Comparison of ENCODE assay signal across 7 mouse cellular contexts in genomic region chr1:172525027-172525764, GRCm38 (mm10). TPM values are rescaled to one million over a fixed set of nuclear protein-coding genes. Genes with fewer than 3 reads are reported as not detected.
A peak's percentile ranks its signal among the peaks of the same experiment; 100 is the strongest.
DNase-seq lines count a peak whose midpoint lies in the region; ATAC-seq and TF ChIP-seq lines count a peak whose summit lies in the region.

No protein-coding gene starts in this region.

- no peaks in the 10 kb centered on the region; the same call in 1 of the 2 replicates for H3K27me3 ChIP-seq in embryonic facial prominence, embryonic 14.5 days (replicated peaks; ENCODE audit: control insufficient read depth, insufficient read depth, low read length)
- peaks cover 2% of the 10 kb centered on the region; the same call in 1 of the 2 replicates for H3K27me3 ChIP-seq in hindbrain, embryonic 16.5 days (replicated peaks; ENCODE audit: control insufficient read depth, insufficient read depth, low read length)
- H3K27me3 ChIP-seq in liver, postnatal 0 days (ENCODE audit: insufficient read depth, low read length), result peaks cover 5% of the 10 kb centered on the region; the same call in 1 of the 2 replicates
- no peaks in the 10 kb centered on the region for H3K27me3 ChIP-seq in stomach, embryonic 14.5 days (ENCODE audit: control insufficient read depth, insufficient read depth, low read length)

- no peak overlapping the region for H3K4me3 ChIP-seq in embryonic facial prominence, embryonic 14.5 days (ENCODE audit: low read depth, low read length)
- no peak overlapping the region for H3K4me3 ChIP-seq in hindbrain, embryonic 16.5 days (ENCODE audit: low read length)
- 0 out of 2 replicates have a peak overlapping the region, but pooled peaks have one; percentile 6 for H3K4me3 ChIP-seq in liver, postnatal 0 days (ENCODE audit: low read depth, low read length)
- H3K4me3 ChIP-seq in stomach, embryonic 14.5 days (ENCODE audit: low read depth, low read length), result no peak overlapping the region

- H3K9ac ChIP-seq in embryonic facial prominence, embryonic 14.5 days (ENCODE audit: low read depth, low read length), result no peak overlapping the region
- no peak overlapping the region; the same call in 1 of the 2 replicates for H3K9ac ChIP-seq in hindbrain, embryonic 16.5 days (ENCODE audit: low read depth, low read length)
- no peak overlapping the region for H3K9ac ChIP-seq in liver, postnatal 0 days (replicated peaks)
- no peak overlapping the region for H3K9ac ChIP-seq in stomach, embryonic 14.5 days (replicated peaks; ENCODE audit: low read depth, low read length)

- H3K4me2 ChIP-seq in embryonic facial prominence, embryonic 14.5 days (ENCODE audit: low read depth, low read length), result peak overlapping the region; percentile 37
- peak overlapping the region; percentile 24 for H3K4me2 ChIP-seq in hindbrain, embryonic 16.5 days (ENCODE audit: low read length)
- peak overlapping the region; percentile 60 for H3K4me2 ChIP-seq in liver, postnatal 0 days (ENCODE audit: low read depth, low read length)
- no peak overlapping the region for H3K4me2 ChIP-seq in stomach, embryonic 14.5 days (replicated peaks; ENCODE audit: low read depth, low read length)

- DNase-seq in urinary bladder, postnatal 14 days (ENCODE audit: low spot score), result peak; percentile 48
- DNase-seq in urinary bladder, adult 2 months (ENCODE audit: low spot score), result no peak
- peak; percentile 88 for DNase-seq in embryonic facial prominence, embryonic 14.5 days (ENCODE audit: low spot score)
- no peak for DNase-seq in liver, postnatal 0 days
- DNase-seq in left cerebral cortex, adult 9 months (ENCODE audit: low spot score in 2 of 2), result no peak

- peak; percentile 37; the same call in 1 of the 2 replicates for TF ChIP-seq CTCF in liver, postnatal 0 days (IDR thresholded peaks at IDR 0.05; ENCODE audit: low read depth)

- peaks cover 17% of the 10 kb centered on the region for H3K4me1 ChIP-seq in embryonic facial prominence, embryonic 14.5 days (ENCODE audit: control insufficient read depth, insufficient read depth, low read length)
- peaks cover 8% of the 10 kb centered on the region for H3K4me1 ChIP-seq in hindbrain, embryonic 16.5 days (ENCODE audit: control insufficient read depth, insufficient read depth, low read depth, low read length)
- peaks cover 23% of the 10 kb centered on the region for H3K4me1 ChIP-seq in liver, postnatal 0 days (ENCODE audit: insufficient read depth)
- H3K4me1 ChIP-seq in stomach, embryonic 14.5 days (ENCODE audit: control insufficient read depth, insufficient read depth, low read length), result peaks cover 14% of the 10 kb centered on the region

- TF ChIP-seq EP300 in liver, postnatal 0 days (IDR thresholded peaks at IDR 0.05; ENCODE audit: low read depth), result peak; percentile 41; the same call in 1 of the 2 replicates

- H3K27ac ChIP-seq in embryonic facial prominence, embryonic 14.5 days (replicated peaks; ENCODE audit: low read depth, low read length), result peak overlapping the region; percentile 74
- H3K27ac ChIP-seq in hindbrain, embryonic 16.5 days (ENCODE audit: low read depth, low read length), result 0 out of 2 replicates have a peak overlapping the region, but pooled peaks have one; percentile 18
- H3K27ac ChIP-seq in liver, postnatal 0 days (ENCODE audit: low read depth), result peak overlapping the region; percentile 57
- H3K27ac ChIP-seq in stomach, embryonic 14.5 days (ENCODE audit: low read length), result peak overlapping the region; percentile 74

- peak; percentile 13 for ATAC-seq in embryonic facial prominence, embryonic 14.5 days (ENCODE audit: low read depth)
- ATAC-seq in hindbrain, embryonic 16.5 days, result no peak
- ATAC-seq in liver, postnatal 0 days, result peak; percentile 39
- peak; percentile 21; the same call in 1 of the 2 replicates for ATAC-seq in stomach, embryonic 14.5 days (ENCODE audit: insufficient number of reproducible peaks, insufficient read depth, low FRiP score, low read depth)

- no peaks in the 10 kb centered on the region for H3K36me3 ChIP-seq in embryonic facial prominence, embryonic 14.5 days (ENCODE audit: control insufficient read depth, insufficient read depth, low read length)
- H3K36me3 ChIP-seq in hindbrain, embryonic 16.5 days (ENCODE audit: control insufficient read depth, insufficient read depth, low read length), result no peaks in the 10 kb centered on the region
- no peaks in the 10 kb centered on the region for H3K36me3 ChIP-seq in liver, postnatal 0 days (replicated peaks; ENCODE audit: insufficient read depth, low read length)
- H3K36me3 ChIP-seq in stomach, embryonic 14.5 days (ENCODE audit: control insufficient read depth, insufficient read depth, low read length), result no peaks in the 10 kb centered on the region

- H3K9me3 ChIP-seq in embryonic facial prominence, embryonic 14.5 days (ENCODE audit: control insufficient read depth, low read length), result no peaks in the 10 kb centered on the region
- H3K9me3 ChIP-seq in hindbrain, embryonic 16.5 days (ENCODE audit: control insufficient read depth, low read length), result no peaks in the 10 kb centered on the region
- H3K9me3 ChIP-seq in liver, postnatal 0 days (ENCODE audit: low read length), result no peaks in the 10 kb centered on the region
- H3K9me3 ChIP-seq in stomach, embryonic 14.5 days (ENCODE audit: control insufficient read depth, low read depth, low read length), result no peaks in the 10 kb centered on the region

- 22% methylated on average over 15 of the region's 15 CpGs for WGBS in embryonic facial prominence, embryonic 14.5 days
- WGBS in hindbrain, embryonic 16.5 days, result 37% methylated on average over 15 of the region's 15 CpGs
- WGBS in liver, postnatal 0 days (ENCODE audit: insufficient replicate concordance), result 18% methylated on average over 15 of the region's 15 CpGs
- 44% methylated on average over 15 of the region's 15 CpGs for WGBS in stomach, embryonic 14.5 days

RNA-seq across cellular contexts. Expression of gene Cfap45, which starts 4.6 kb away (rescaled TPM):
- 0.66 and 1.2 TPM in 2 replicates for polyA plus RNA-seq in urinary bladder, adult 2 months (2012; rRNA removed)
- 6.5 and 8.9 TPM in 2 replicates for polyA plus RNA-seq in embryonic facial prominence, embryonic 14.5 days (2014; fragmentation: Nextera tagmentation; extraction: Ambion mirVana)
- polyA plus RNA-seq in hindbrain, embryonic 16.5 days (2015; fragmentation: Nextera tagmentation; extraction: Ambion mirVana), result 4.9 and 5.4 TPM in 2 replicates
- 0.32 and 0.37 TPM in 2 replicates for polyA plus RNA-seq in liver, postnatal 0 days (2015; fragmentation: Nextera tagmentation; extraction: Ambion mirVana)
- 1.9 and 2.9 TPM in 2 replicates for polyA plus RNA-seq in stomach, embryonic 14.5 days (2014; fragmentation: Nextera tagmentation; extraction: Ambion mirVana)

RNA-seq across cellular contexts. Expression of gene Tagln2, which starts 25.3 kb away (rescaled TPM):
- polyA plus RNA-seq in urinary bladder, adult 2 months (2012; rRNA removed), result 139 and 175 TPM in 2 replicates
- 192 and 231 TPM in 2 replicates for polyA plus RNA-seq in embryonic facial prominence, embryonic 14.5 days (2014; fragmentation: Nextera tagmentation; extraction: Ambion mirVana)
- 71.7 and 84.9 TPM in 2 replicates for polyA plus RNA-seq in hindbrain, embryonic 16.5 days (2015; fragmentation: Nextera tagmentation; extraction: Ambion mirVana)
- 104 and 105 TPM in 2 replicates for polyA plus RNA-seq in liver, postnatal 0 days (2015; fragmentation: Nextera tagmentation; extraction: Ambion mirVana)
- polyA plus RNA-seq in stomach, embryonic 14.5 days (2014; fragmentation: Nextera tagmentation; extraction: Ambion mirVana), result 188 and 196 TPM in 2 replicates

RNA-seq across cellular contexts. Expression of gene Vsig8, which starts 30.5 kb away (rescaled TPM):
- polyA plus RNA-seq in urinary bladder, adult 2 months (2012; rRNA removed), result 0.40 and 0.50 TPM in 2 replicates
- 0.45 and 1.6 TPM in 2 replicates for polyA plus RNA-seq in embryonic facial prominence, embryonic 14.5 days (2014; fragmentation: Nextera tagmentation; extraction: Ambion mirVana)
- polyA plus RNA-seq in hindbrain, embryonic 16.5 days (2015; fragmentation: Nextera tagmentation; extraction: Ambion mirVana), result 0.84 and 1.2 TPM in 2 replicates
- not detected in 2 replicates for polyA plus RNA-seq in liver, postnatal 0 days (2015; fragmentation: Nextera tagmentation; extraction: Ambion mirVana)
- 1.0 and 1.2 TPM in 2 replicates for polyA plus RNA-seq in stomach, embryonic 14.5 days (2014; fragmentation: Nextera tagmentation; extraction: Ambion mirVana)

RNA-seq across cellular contexts. Expression of gene Igsf9, which starts 43.6 kb away (rescaled TPM):
- 12.5 and 14.1 TPM in 2 replicates for polyA plus RNA-seq in urinary bladder, adult 2 months (2012; rRNA removed)
- 21.4 and 26.3 TPM in 2 replicates for polyA plus RNA-seq in embryonic facial prominence, embryonic 14.5 days (2014; fragmentation: Nextera tagmentation; extraction: Ambion mirVana)
- polyA plus RNA-seq in hindbrain, embryonic 16.5 days (2015; fragmentation: Nextera tagmentation; extraction: Ambion mirVana), result 32.9 and 42.5 TPM in 2 replicates
- polyA plus RNA-seq in liver, postnatal 0 days (2015; fragmentation: Nextera tagmentation; extraction: Ambion mirVana), result 0.32 and 0.73 TPM in 2 replicates
- 41.5 and 48.1 TPM in 2 replicates for polyA plus RNA-seq in stomach, embryonic 14.5 days (2014; fragmentation: Nextera tagmentation; extraction: Ambion mirVana)

RNA-seq across cellular contexts. Expression of gene Slamf9, which starts 50.0 kb away (rescaled TPM):
- 5.1 and 6.9 TPM in 2 replicates for polyA plus RNA-seq in urinary bladder, adult 2 months (2012; rRNA removed)
- polyA plus RNA-seq in embryonic facial prominence, embryonic 14.5 days (2014; fragmentation: Nextera tagmentation; extraction: Ambion mirVana), result 0.68 and 0.77 TPM in 2 replicates
- polyA plus RNA-seq in hindbrain, embryonic 16.5 days (2015; fragmentation: Nextera tagmentation; extraction: Ambion mirVana), result 0.11 and 0.23 TPM in 2 replicates
- polyA plus RNA-seq in liver, postnatal 0 days (2015; fragmentation: Nextera tagmentation; extraction: Ambion mirVana), result 1.1 and 1.5 TPM in 2 replicates
- 0.43 and 0.45 TPM in 2 replicates for polyA plus RNA-seq in stomach, embryonic 14.5 days (2014; fragmentation: Nextera tagmentation; extraction: Ambion mirVana)

Comparison
In these comparisons a context has a peak if more than half of its experiments do, and no peak if none do; other contexts are left out.
1. DNase-seq: peak in urinary bladder, postnatal 14 days (single experiment) and embryonic facial prominence, embryonic 14.5 days (single experiment); none in urinary bladder, adult 2 months (single experiment), liver, postnatal 0 days (single experiment) and left cerebral cortex, adult 9 months (0 of 2).
2. H3K27ac ChIP-seq: peak in every context shown above with its lines; median percentile 74 in embryonic facial prominence, embryonic 14.5 days; 74 in stomach, embryonic 14.5 days; 57 in liver, postnatal 0 days; 18 in hindbrain, embryonic 16.5 days.